Mouse (Mus musculus) gastrocnemius, adult 2 months (tissue): Measurements from ENCODE around the gene Agbl2. TPM values are rescaled to one million over a fixed set of nuclear protein-coding genes. Genes with fewer than 3 reads are reported as not detected.

Experiments
- DNase-seq: peaks from one replicate; pipeline ENCODE4 v3.0.0; 2022
- H3K27ac ChIP-seq: fragments of 200-600 bp; 2 replicates; pipeline ENCODE4 v1.8.1; 2022; ENCODE audit warnings: mild to moderate bottlenecking
- H3K4me3 ChIP-seq: fragments of 200-600 bp; 2 replicates; pipeline ENCODE4 v1.8.1; 2022; ENCODE audit warnings: mild to moderate bottlenecking, moderate library complexity
- CTCF ChIP-seq: fragments of 200-600 bp; IDR thresholded peaks from 2 replicates; pipeline ENCODE4 v1.8.1; 2022; ENCODE audit warnings: antibody characterized with exemption, mild to moderate bottlenecking, moderate library complexity
- intact Hi-C: fragments of 180-260 bp; cut with DNase I; formaldehyde crosslinking; loops from one replicate; pipeline ENCODE4 v1.15.1; 2025
- total RNA-seq, 2 experiments: library from RNA; stranded (reverse); gene quantifications; 2 replicates each; pipeline ENCODE4 v1.2.3; 2021

Gene Agbl2
- total RNA-seq, 2 experiments from 2014 or later: 0.18 to 0.20 TPM

DNA sequence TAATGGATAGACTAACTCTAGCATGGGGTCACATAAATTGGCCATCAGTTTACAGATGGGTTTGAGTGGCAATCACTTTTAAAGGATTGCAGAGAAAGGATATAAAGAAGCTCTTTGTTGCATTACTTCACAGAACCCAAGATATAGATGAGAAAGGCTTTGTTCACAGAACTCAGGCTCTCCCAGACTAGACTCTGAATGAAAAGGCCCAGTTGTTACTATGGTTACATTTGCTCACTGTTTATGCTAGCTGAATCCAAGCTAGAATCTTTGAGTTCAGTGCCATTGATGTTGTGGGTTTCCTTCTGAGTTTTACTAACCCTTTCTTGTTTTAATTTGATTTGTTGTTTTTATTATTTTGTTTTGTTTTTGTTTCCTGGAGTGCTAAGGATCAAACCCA lies 81.7 kb downstream of the Agbl2 start:
- no peak for DNase-seq
- H3K4me3 ChIP-seq: no peak overlapping the region
- intact Hi-C loops: no loop called here
- TF ChIP-seq CTCF: no peak
- H3K27ac ChIP-seq: no peak overlapping the region

DNA sequence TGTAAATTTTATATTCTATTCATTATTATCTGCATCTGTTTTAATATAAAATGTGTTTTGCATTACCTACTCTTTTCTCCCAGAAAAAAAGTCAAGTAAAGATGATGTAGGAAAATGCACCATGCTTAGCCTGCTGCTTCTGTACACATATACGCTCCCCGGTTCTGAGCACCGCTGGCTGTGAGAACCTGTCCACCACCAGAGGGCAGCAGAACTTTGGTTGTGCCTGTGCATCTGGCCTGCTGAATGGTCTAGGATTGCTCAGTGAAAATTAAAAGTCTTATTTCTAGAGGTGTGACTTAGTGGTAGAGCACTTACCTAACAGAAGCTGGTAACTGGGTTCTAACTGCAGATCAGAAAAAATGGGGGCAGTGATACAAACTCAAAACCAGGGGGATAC lies 84.0 kb downstream of the Agbl2 start:
- peak; percentile 99 for TF ChIP-seq CTCF
- no peak overlapping the region for H3K4me3 ChIP-seq
- H3K27ac ChIP-seq: peak overlapping the region; percentile 41
- peak; percentile 88 for DNase-seq
- intact Hi-C loops: loop anchor here (2.0 kb wide), 2 partner anchors 194 to 234 kb away; no protein-coding TSS in a partner anchor

DNA sequence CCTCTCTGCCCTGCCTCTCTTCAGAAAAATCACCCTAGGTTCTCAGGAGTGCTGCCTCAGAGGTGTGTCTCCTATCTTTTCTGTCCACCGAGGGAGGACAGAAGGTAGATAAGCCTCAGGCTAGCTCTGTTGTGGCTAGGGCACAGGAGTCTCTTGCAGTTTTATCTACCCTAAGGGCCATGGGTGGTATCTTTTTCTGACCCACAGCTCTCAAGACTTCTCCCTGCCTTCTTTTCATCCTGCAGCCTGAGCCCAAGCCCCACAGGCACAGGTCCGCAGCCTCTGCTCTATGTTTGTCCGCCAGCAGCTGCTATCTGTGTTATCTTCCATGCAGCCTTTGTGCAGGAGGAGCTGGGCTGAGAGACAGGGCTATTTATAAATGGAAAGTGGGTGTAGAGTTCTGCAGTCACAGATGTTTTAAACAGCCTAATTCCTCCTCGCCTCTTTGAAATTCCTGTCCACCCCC lies 87.6 kb downstream of the Agbl2 start:
- intact Hi-C loops: loop anchor here (10.0 kb wide), 1 partner anchor 165 kb away; the partner anchor contains the start of gene Rapsn
- peak overlapping the region; percentile 28 for H3K4me3 ChIP-seq
- TF ChIP-seq CTCF: no peak
- peak; percentile 57 for DNase-seq
- peak overlapping the region; percentile 89 for H3K27ac ChIP-seq

DNA sequence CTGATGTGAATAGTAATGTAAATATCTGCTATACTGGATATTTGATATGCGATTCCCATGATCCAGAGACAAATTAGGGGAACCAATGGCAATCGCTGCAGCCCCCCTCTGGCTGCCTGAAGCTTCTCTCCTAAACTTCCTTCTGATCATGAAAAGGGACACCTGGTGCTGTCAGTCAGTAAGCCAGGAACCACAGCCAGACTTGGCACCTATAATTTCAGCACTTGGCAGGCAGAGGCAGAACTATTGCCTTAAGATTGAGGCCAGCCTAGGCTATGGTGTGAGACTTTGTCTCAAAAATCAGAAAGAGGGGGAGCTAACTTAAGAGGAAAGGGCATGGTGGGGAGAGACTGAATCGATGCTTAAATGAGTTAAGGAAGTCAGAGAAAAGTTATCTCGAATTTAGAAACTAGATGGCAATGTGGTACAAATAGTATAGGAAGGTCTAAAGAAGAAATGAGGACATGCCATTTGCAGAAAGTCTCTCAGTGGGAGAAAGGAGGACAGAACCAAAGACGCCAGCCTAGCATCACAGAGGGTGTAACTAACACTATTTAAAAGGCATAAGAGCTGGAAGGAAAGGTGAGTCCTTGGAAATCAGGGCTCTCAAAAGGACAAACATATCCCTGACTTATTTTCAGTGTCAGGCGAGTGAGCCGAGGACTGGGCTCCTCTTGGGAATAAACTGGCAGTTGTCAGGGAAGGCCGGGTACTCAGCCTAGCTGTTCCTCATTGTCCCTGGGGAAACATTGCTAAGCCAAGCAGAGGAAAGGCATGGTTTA lies 88.8 kb downstream of the Agbl2 start:
- TF ChIP-seq CTCF: no peak
- intact Hi-C loops: loop anchor here (10.0 kb wide), 1 partner anchor 163 kb away; the partner anchor contains the start of gene Rapsn
- peak; percentile 78 for DNase-seq
- peak overlapping the region; percentile 28 for H3K4me3 ChIP-seq
- peak overlapping the region; percentile 89 for H3K27ac ChIP-seq

DNA sequence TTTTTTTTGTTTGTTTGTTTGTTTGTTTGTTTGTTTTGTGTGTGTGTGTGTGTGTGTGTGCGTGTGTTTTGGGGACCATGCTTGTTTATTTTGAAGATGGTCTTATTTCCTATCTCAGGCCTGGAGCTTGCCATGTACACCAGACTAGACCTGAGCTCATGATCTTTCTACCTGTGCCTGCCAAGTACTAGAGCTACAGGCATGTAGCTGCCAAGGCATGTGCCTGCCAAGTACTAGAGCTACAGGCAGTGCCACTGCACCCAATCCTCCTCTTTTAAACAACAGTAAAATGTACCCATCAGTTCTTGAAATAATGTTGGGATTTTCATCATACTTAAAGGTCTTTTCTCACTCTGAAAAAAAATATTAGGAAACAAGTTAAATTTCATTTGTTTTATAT lies 91.5 kb downstream of the Agbl2 start:
- peak; percentile 66 for DNase-seq
- intact Hi-C loops: loop anchor here (10.0 kb wide), 1 partner anchor 161 kb away; the partner anchor contains the start of gene Rapsn
- Histone ChIP-seq H3K27ac (peak overlapping the region; percentile 57; the same call in 1 of the 2 replicates), H3K4me3 (no peak overlapping the region)
- no peak for TF ChIP-seq CTCF

DNA sequence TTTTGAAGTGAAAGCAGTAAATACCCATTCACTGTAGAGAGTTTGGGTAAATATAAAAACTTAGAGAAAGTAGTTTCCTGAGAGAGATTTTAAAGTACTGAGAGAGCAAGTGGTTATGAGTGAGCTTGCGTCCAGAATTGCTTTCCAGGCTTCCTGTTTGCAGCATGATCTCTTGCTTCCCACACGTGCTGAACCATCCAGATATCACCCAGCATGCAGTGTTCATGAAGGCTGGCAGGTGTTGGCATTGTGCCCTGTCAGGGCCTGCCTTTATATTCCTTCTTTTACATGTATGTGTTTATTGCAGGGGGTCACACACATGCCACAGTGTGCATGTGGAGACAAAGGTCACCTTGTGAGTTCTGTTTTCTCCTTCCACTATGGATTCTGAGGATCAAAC lies 92.7 kb downstream of the Agbl2 start:
- DNase-seq: no peak
- intact Hi-C loops: loop anchor here (10.0 kb wide), 1 partner anchor 160 kb away; the partner anchor contains the start of gene Rapsn
- H3K4me3 ChIP-seq: no peak overlapping the region
- TF ChIP-seq CTCF: no peak
- H3K27ac ChIP-seq: no peak overlapping the region

DNA sequence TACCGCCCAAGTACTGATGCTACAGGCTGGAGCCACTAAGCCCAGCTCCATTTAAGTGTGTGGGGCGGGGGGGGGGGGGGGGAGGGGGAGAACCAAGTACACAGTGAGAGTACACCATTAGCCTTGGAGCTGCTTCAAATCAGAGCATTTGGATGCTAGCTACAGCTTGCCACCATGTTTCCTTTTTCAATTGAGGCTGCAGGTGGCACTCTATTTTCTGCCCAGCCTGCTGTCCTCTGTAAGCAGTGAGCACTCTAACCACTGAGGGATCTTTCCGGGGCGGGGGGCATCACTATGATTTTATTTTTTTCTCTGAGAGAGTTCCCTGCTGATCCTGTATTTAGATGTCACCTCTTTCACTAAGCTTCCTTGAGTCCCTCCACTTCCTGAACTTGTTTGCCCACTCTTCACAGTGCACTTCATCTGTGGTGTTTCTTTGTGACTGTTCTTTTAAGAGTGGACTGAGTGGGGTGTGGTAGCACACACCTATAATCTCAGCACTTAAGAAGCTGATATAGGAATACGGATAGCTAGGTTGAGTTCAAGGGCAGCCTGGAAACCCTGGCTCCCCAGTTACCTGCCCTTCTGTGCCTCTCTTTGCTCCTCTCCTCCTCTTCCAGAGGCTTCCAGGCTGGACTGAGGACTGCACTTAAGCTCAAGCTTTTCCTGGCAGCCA lies 95.2 kb downstream of the Agbl2 start:
- intact Hi-C loops: loop anchor here (10.0 kb wide), 1 partner anchor 157 kb away; the partner anchor contains the start of gene Rapsn
- Histone ChIP-seq H3K27ac (no peak overlapping the region), H3K4me3 (no peak overlapping the region)
- DNase-seq: no peak
- TF ChIP-seq CTCF: no peak

DNA sequence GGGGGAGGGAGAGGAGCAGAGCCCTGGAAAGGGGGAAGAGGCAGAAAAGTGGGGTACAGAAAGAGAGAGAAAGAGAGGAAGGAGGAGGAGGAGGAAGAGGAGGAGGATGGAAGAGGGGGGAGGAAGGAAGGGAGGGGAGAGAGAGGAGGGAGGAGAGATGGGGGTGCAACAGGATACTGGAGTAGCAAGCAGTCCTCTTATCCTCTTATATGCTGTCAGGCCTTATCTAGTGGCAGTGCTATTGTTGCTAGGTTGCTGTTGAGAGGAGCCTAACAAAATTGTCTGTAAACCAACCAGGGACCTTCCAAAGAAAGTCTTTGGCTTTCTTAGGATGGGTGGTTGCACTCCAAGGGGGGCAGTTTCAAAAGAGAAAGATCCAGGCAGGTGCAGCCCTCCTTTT lies 96.9 kb downstream of the Agbl2 start:
- DNase-seq: no peak
- Histone ChIP-seq H3K27ac (no peak overlapping the region), H3K4me3 (no peak overlapping the region)
- intact Hi-C loops: loop anchor here (10.0 kb wide), 1 partner anchor 155 kb away; the partner anchor contains the start of gene Rapsn
- TF ChIP-seq CTCF: no peak

DNA sequence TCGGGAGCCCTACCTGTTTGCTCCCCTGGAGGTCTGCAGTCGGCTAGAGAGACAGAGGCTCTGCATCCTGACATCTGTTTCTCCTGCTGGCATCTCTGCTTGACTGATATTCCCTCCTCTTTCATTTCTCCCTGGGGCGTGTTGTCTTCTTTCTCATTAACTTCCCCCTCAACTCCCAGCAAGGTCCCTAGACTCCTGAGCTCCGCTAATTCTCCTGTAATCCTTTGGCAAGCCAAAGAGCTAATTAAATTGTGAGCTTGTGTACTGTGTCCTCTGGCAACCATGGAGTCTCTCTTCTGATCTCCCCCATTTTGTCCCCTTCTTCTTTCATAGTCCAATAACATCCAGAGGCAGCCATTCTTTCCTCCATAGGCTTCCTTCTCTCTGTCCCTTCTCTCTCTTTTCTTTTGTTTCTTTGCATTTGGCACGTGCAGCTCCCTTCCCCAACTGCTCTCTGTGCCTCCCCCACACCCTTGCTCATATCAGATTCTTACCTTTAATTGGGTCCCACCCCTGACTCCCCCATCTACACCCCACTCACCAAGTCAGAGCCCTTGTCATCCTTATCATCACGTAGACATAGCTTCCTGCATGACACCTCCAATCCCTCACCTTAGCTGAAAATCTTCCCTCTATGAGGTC lies 97.7 kb downstream of the Agbl2 start:
- DNase-seq: no peak
- intact Hi-C loops: no loop called here
- Histone ChIP-seq H3K27ac (no peak overlapping the region), H3K4me3 (no peak overlapping the region)
- no peak for TF ChIP-seq CTCF

DNA sequence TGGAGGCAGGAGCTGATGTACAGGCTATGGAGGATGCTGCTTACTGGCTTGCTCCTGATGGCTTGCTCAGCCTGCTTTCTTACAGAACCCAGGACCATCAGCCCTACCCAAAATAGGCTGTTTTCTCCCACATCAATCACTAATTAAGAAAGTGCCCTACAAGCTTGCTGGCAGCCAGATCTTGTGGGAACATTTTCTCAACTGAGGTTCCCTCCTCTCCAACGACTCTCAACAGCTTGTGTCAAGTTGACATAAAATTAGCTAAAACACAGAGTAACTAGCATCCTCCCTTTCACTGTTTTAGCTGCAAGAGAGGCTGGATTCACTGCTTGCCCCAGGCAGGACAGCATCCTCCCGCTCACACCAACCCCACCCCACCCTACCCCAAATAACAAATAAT lies 99.3 kb downstream of the Agbl2 start:
- no peak for DNase-seq
- intact Hi-C loops: no loop called here
- no peak for TF ChIP-seq CTCF
- H3K4me3 ChIP-seq: no peak overlapping the region
- H3K27ac ChIP-seq: no peak overlapping the region

Other genes starting within 250 kb of the Agbl2 start
- gene Ptprj, start 202.1 kb upstream of the Agbl2 start, total RNA-seq: 1 to 10 TPM; 2.1 to 4.2 TPM
- 10 to 100 TPM; 11.2 to 12.5 TPM for gene Nup160, start 105.5 kb upstream of the Agbl2 start, total RNA-seq
- gene Fnbp4, start 37.4 kb upstream of the Agbl2 start, total RNA-seq: 10 to 100 TPM; 17.9 to 19.7 TPM
- 100 to 1,000 TPM; 156 to 179 TPM for gene Mtch2, start 64.4 kb downstream of the Agbl2 start, total RNA-seq
- 1 to 10 TPM; 4.3 to 6.1 TPM for gene C1qtnf4, start 103.1 kb downstream of the Agbl2 start, total RNA-seq
- gene Kbtbd4, start 122.0 kb downstream of the Agbl2 start, total RNA-seq: 10 to 100 TPM; 18.5 to 20.6 TPM
- 100 to 1,000 TPM; 460 to 625 TPM for gene Ndufs3, start 122.1 kb downstream of the Agbl2 start, total RNA-seq
- 10 to 100 TPM; 59.5 to 62.3 TPM for gene Celf1, start 157.7 kb downstream of the Agbl2 start, total RNA-seq